Mouse (Mus musculus): Measurements from ENCODE around the gene Rhbdf1.

GRCm38 (mm10) chr11:32166683-32167082, 55.4 kb downstream of the Rhbdf1 start:
- TF ChIP-seq GATA1 (IDR thresholded peaks at IDR 0.05; ENCODE audit: borderline replicate concordance, low read length) (no peak), FLI1 (IDR thresholded peaks at IDR 0.05; ENCODE audit: low read length) (no peak)
